Mouse (Mus musculus) olfactory bulb, adult 2 months (tissue): ENCODE results near the gene Stra8.

Source experiments
- CTCF ChIP-seq: fragments of 200-500 bp; IDR thresholded peaks from 2 replicates; pipeline ENCODE4 v1.5.1; 2012; ENCODE audit warnings: low read depth, mild to moderate bottlenecking, low read length, moderate library complexity; ENCODE audit not compliant: insufficient read depth
- POLR2A ChIP-seq: fragments of 200-500 bp; IDR thresholded peaks from 2 replicates; pipeline ENCODE4 v1.6.1; 2012; ENCODE audit warnings: mild to moderate bottlenecking, low read depth, low read length, moderate library complexity; ENCODE audit not compliant: insufficient read depth

- TF ChIP-seq CTCF (peak; percentile 32), POLR2A (no peak)
Observed at GRCm38 (mm10) chr6:34927156-34927555, 7.2 kb downstream of the Stra8 start.
